Mouse (Mus musculus): ENCODE measurements around the gene Palld. TPM values are rescaled to one million over a fixed set of nuclear protein-coding genes. Genes with fewer than 3 reads are reported as not detected.
A peak's percentile ranks its signal among the peaks of the same experiment; 100 is the strongest.

The Palld gene
- polyA plus RNA-seq, 1 experiment from 2014 or later = 17.3 TPM

DNA sequence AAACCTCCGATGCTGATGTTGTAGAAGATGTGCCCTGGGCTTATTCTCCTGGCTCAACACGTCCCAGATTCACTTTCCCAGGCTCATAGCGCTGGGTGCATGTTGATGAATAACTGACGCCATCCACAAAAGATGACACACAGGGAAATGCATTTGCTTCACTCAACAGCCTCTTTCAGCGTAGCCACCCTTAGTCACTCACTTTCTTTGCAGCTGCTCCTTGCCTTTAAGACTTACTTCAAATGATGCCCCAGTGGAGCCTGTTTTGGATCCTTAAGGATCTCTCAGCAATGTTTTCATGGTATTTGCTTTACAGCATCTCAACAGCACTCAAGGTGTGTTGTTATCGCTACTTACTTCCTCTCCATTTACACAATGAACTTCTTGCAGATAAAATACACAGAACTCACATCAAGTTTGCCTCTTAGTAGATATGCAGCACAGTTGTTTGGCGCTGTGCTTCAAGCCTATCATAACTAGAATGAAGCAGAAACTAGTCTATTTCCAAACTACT is 105.9 kb downstream of the Palld start:
- Histone ChIP-seq H3K36me3 (replicated peaks) (no peaks in the 10 kb centered on the region), H3K9me3 (no peaks in the 10 kb centered on the region), H3K27me3 (replicated peaks) (no peaks in the 10 kb centered on the region), H3K27ac (no peak overlapping the region), H3K4me3 (no peak overlapping the region), H3K4me1 (no peaks in the 10 kb centered on the region), H3K4me2 (no peak overlapping the region), H3K9ac (no peak overlapping the region)
- ATAC-seq (replicated peaks) = no peak
- WGBS = 87% methylated on average over 7 of the region's 7 CpGs

DNA sequence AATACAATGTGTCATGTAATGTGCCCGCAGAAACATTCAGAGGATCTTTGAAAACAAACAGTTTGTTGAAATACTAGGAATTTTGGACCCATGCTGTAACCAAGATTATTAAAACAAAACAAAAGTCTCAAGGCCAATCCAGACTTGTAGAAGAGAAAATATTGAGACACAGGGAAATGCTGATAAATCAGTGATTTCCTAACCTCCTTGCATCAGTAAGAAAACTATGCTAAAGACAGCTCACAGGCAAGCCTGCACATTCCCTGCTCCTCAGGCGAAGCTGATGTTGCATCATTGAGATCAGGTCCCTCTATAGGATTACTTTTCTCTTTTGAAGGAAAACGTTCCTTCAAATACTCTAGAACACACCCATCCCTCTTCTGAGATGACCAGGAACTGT is 112.5 kb downstream of the Palld start:
- no peaks in the 10 kb centered on the region for H3K36me3 ChIP-seq (replicated peaks)
- no peak for ATAC-seq (replicated peaks)
- H3K4me1 ChIP-seq = no peaks in the 10 kb centered on the region
- H3K9me3 ChIP-seq = no peaks in the 10 kb centered on the region
- H3K27ac ChIP-seq = no peak overlapping the region
- H3K4me2 ChIP-seq = no peak overlapping the region
- H3K9ac ChIP-seq = no peak overlapping the region
- 81% methylated on average over 3 of the region's 3 CpGs for WGBS
- no peaks in the 10 kb centered on the region for H3K27me3 ChIP-seq (replicated peaks)
- H3K4me3 ChIP-seq = no peak overlapping the region

DNA sequence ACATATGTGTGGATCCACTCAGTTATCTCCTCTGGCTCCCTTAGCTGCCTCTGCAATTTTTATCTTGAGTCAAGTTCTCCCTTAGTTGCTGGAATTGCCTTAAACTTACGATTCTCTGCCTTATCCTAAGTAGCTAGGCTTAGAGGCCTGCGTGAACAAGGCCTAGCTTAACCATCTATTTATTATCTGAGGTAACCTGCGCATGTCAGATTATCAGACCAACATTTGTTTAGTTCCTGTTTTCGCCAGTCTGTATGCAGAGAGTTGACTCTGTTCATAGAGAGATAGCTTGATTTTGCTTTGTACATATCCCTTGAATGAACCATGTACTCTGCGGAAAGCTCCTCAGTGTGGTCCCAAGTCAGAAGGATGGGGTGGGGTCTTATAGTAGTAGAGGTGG is 113.2 kb downstream of the Palld start:
- H3K9ac ChIP-seq = no peak overlapping the region
- no peak for ATAC-seq (replicated peaks)
- no peaks in the 10 kb centered on the region for H3K27me3 ChIP-seq (replicated peaks)
- no peaks in the 10 kb centered on the region for H3K36me3 ChIP-seq (replicated peaks)
- H3K4me2 ChIP-seq = no peak overlapping the region
- H3K9me3 ChIP-seq = no peaks in the 10 kb centered on the region
- H3K4me3 ChIP-seq = no peak overlapping the region
- H3K4me1 ChIP-seq = no peaks in the 10 kb centered on the region
- H3K27ac ChIP-seq = no peak overlapping the region
- 93% methylated on average over 5 of the region's 5 CpGs for WGBS

DNA sequence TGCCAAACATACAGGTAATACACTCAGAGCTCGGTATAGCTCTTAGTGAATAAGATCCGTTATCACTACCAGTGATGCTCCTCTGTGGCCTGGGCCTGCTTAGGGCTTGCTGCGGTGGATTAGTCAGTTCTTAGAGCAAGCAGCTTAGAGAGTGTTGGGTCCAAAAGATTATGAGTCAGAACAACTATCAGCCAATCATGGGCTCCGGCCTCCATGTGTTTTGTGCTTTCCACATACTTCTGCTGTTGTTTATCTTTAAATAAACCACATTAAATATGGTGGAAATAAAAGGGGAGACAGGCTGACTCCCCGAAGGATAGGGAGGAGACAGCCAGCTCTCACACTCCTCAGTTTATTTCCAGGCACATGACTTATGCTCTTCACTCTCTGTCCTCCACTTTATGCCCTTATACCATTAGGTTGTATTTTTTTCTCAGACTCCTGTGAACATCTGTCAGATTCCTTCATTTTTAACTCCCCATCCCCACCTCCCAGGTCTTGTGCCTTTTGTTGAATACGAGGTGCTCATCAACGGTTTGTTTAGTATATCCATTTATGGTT is 119.5 kb downstream of the Palld start:
- no peak overlapping the region for H3K4me2 ChIP-seq
- H3K9ac ChIP-seq = no peak overlapping the region
- no peaks in the 10 kb centered on the region for H3K36me3 ChIP-seq (replicated peaks)
- no peaks in the 10 kb centered on the region for H3K27me3 ChIP-seq (replicated peaks)
- no peak for ATAC-seq (replicated peaks)
- H3K4me3 ChIP-seq = no peak overlapping the region
- no peaks in the 10 kb centered on the region for H3K9me3 ChIP-seq
- H3K4me1 ChIP-seq = no peaks in the 10 kb centered on the region
- WGBS = 85% methylated on average over 7 of the region's 7 CpGs
- H3K27ac ChIP-seq = no peak overlapping the region

DNA sequence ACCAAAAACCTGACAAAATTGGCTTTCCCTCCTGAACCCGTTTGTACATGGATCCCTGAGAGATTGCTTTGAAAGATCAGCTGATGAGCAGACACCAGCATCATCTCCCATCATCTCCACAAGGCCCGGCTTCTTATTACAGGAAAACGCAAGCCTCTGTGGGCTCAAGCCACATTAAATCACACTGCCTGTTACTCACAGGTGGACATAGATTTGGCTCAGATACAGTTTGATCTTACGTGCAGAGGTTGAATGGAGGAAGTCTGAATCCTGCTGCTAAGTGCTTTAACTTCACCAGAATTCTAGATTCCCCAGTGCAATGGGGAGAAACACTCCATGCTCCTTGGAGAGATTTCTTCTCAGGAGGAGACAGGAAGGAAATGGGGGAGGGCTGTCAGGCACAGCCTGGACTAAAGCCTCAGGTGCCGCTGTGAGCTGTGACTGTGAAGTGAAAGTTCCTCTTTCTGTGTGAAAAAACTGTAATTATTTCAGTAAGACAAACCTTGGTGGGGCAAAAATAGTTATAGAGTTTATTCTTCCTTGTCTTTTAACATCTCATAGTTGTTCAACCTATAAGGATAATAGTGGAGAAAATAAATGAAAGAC is 121.7 kb downstream of the Palld start:
- no peaks in the 10 kb centered on the region for H3K4me1 ChIP-seq
- no peaks in the 10 kb centered on the region for H3K27me3 ChIP-seq (replicated peaks)
- no peak overlapping the region for H3K4me3 ChIP-seq
- 76% methylated on average over 5 of the region's 5 CpGs for WGBS
- no peak overlapping the region for H3K9ac ChIP-seq
- no peaks in the 10 kb centered on the region for H3K36me3 ChIP-seq (replicated peaks)
- H3K27ac ChIP-seq = no peak overlapping the region
- no peaks in the 10 kb centered on the region for H3K9me3 ChIP-seq
- no peak overlapping the region for H3K4me2 ChIP-seq
- no peak for ATAC-seq (replicated peaks)

DNA sequence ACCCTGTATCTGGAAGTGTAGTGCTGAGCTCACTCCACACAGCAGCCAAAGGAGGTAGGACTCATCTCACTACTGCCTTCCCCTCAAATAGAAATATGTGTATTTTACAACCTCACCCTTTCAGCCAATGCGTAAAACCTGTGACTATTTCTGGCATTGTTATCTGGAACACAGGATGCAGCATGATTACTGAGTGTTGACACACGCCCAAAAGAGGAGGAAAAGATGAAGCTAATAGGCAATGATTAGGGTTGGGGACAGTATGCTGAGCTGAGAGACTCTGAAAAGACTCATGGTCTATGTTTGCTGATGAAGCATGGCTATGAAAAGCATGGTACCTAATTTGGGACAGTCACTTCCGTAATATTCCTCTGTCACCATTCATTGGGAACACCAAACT is 124.3 kb downstream of the Palld start:
- no peak overlapping the region for H3K4me2 ChIP-seq
- H3K4me3 ChIP-seq = no peak overlapping the region
- H3K9ac ChIP-seq = no peak overlapping the region
- ATAC-seq (replicated peaks) = no peak
- H3K36me3 ChIP-seq (replicated peaks) = no peaks in the 10 kb centered on the region
- H3K9me3 ChIP-seq = no peaks in the 10 kb centered on the region
- H3K27me3 ChIP-seq (replicated peaks) = no peaks in the 10 kb centered on the region
- no peaks in the 10 kb centered on the region for H3K4me1 ChIP-seq
- WGBS = 87% methylated on average over 3 of the region's 3 CpGs
- no peak overlapping the region for H3K27ac ChIP-seq

DNA sequence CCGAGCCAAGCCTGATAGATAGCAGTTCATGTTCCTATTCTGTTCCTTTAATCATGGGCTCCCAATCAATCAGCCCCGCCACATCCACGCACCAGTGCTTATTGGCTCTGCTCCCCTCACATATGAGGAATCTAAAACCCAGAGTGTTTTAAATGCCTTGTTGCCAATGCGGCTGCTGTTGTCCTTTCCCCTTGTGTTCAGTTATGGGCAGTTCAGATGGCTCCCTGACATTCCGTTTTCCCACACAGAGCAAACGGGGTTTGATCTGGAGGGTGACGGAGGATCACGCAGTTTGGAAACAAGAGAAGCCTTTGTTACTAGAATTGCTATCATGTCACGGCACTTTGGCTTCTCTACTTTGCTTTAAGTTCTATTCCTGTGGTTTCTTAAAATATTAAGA is 125.9 kb downstream of the Palld start:
- Histone ChIP-seq H3K4me2 (no peak overlapping the region), H3K27me3 (replicated peaks) (no peaks in the 10 kb centered on the region), H3K9ac (no peak overlapping the region), H3K36me3 (replicated peaks) (no peaks in the 10 kb centered on the region), H3K4me1 (no peaks in the 10 kb centered on the region), H3K27ac (no peak overlapping the region), H3K4me3 (no peak overlapping the region), H3K9me3 (no peaks in the 10 kb centered on the region)
- ATAC-seq (replicated peaks) = no peak
- WGBS = 68% methylated on average over 9 of the region's 9 CpGs

DNA sequence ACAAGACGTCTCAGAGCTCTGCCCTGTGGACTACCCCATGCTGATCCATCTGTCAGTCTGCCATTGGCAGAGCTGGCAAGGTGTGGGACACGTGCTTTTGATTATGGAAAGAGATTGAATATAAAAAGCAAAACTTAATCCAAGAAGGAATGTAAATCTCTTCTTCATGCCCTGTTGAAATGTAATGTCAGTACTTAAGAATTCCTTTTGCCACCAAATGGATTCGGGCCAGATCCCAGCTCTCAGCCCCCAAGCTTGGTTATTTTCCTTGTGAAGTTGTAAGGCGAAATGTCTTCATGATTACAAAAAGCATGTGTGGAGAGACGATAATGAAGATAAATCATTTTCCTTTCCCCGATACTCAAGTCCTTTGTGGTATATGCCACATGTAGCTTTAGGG is 126.6 kb downstream of the Palld start:
- WGBS = 64% methylated on average over 6 of the region's 6 CpGs
- Histone ChIP-seq H3K4me2 (no peak overlapping the region), H3K36me3 (replicated peaks) (no peaks in the 10 kb centered on the region), H3K4me1 (no peaks in the 10 kb centered on the region), H3K27ac (no peak overlapping the region), H3K27me3 (replicated peaks) (no peaks in the 10 kb centered on the region), H3K4me3 (no peak overlapping the region), H3K9me3 (no peaks in the 10 kb centered on the region), H3K9ac (no peak overlapping the region)
- ATAC-seq (replicated peaks) = no peak

DNA sequence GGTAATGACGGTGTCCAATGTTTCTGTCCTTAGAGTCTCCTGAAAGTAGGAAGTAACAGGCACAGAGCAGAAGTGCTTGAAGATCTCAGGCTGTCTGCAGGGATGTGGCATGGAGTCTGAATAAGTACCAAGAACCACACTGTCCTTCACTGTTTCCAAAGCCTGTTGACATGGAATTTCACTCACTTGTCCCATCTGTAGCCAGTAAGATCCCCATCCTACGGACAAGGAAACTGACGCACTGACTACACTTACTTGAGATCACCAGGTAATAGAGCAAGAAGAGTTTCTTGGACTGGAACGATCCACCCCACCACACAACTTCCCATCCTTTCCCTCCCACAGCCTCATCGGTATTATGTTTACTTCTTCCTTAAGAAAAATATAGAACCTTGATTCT is 128.3 kb downstream of the Palld start:
- no peak for ATAC-seq (replicated peaks)
- Histone ChIP-seq H3K36me3 (replicated peaks) (no peaks in the 10 kb centered on the region), H3K9ac (no peak overlapping the region), H3K27ac (no peak overlapping the region), H3K4me3 (no peak overlapping the region), H3K27me3 (replicated peaks) (no peaks in the 10 kb centered on the region), H3K4me1 (no peaks in the 10 kb centered on the region), H3K4me2 (no peak overlapping the region), H3K9me3 (no peaks in the 10 kb centered on the region)
- 90% methylated on average over 5 of the region's 5 CpGs for WGBS

DNA sequence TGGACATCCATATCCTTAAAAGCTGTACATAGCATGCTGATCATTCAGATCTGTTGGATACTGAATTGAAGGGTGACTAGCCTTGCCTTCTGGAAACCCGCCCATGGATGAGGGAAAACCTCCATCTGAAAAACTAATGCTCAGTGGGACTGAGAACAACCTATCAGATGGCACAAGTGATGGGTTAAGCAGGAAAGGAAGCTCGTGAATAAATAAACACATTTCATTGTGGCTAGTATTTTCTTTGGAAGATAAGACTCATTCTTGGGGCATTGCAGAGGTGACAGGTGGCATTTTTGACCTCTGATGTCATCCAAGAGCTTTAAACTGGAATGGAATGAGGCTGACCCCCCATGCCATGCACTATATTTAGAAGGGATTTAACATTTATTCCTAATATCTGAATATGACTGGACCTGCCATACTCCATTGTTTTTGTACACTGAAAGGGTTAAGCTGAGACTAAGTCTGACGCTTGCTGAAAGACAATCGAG is 128.8 kb downstream of the Palld start:
- ATAC-seq (replicated peaks) = no peak
- 78% methylated on average over 4 of the region's 4 CpGs for WGBS
- H3K4me1 ChIP-seq = no peaks in the 10 kb centered on the region

DNA sequence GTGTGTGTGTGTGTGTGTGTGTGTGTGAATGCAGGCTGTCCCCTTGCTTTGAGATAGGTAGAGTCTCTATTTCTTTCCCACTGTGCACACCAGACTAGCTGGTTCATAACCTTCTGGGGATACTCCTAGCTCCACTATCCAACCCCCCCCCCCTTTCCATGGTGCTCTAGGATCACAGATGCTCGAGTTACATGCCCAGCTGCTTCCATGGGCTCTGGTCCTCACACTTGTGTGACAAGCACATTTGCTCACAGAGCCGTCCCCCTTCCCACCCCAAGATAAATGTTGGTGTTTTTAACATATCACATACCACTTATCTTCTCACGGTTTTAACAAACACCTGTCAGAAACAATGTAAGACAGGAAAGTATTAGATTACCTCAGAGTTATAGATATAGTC is 131.2 kb downstream of the Palld start:
- Histone ChIP-seq H3K9me3 (no peaks in the 10 kb centered on the region), H3K9ac (no peak overlapping the region), H3K4me2 (no peak overlapping the region), H3K4me3 (no peak overlapping the region), H3K4me1 (no peaks in the 10 kb centered on the region), H3K27ac (no peak overlapping the region), H3K36me3 (replicated peaks) (no peaks in the 10 kb centered on the region), H3K27me3 (replicated peaks) (no peaks in the 10 kb centered on the region)
- 79% methylated on average over 3 of the region's 3 CpGs for WGBS
- no peak for ATAC-seq (replicated peaks)

More for the DNA sequence above, 128.8 kb downstream of the Palld start:
- Histone ChIP-seq H3K4me3 (no peak overlapping the region), H3K36me3 (replicated peaks) (no peaks in the 10 kb centered on the region), H3K9ac (no peak overlapping the region), H3K27ac (no peak overlapping the region), H3K4me2 (no peak overlapping the region), H3K9me3 (no peaks in the 10 kb centered on the region), H3K27me3 (replicated peaks) (no peaks in the 10 kb centered on the region)

DNA sequence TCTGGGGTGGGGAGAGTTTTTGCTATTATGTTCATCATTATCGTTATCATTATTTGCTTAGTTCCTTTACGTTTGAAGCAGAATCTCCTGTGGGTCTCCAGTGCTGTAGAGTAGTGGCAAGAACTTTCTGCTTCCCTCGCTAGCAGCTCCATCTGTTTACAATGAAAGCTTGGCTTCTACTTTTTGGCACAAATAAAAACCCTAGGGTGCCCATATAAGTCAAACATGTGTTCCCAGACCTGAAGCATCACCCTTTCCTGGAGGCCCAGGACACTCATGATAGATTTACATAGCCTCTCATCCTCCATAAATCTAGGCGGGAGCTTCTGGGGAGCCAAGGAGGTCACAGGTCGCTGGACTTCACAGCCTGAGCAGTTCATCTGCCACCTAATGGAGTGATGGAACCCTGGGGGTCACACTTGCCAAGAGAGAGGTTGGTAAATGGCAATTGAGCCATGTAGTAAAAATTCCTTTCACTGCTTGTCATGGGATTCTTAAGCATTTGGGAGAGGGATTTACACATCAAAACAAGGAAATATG is 133.1 kb downstream of the Palld start:
- H3K4me1 ChIP-seq = no peaks in the 10 kb centered on the region
- no peak overlapping the region for H3K27ac ChIP-seq
- H3K9me3 ChIP-seq = no peaks in the 10 kb centered on the region
- H3K9ac ChIP-seq = no peak overlapping the region
- no peaks in the 10 kb centered on the region for H3K36me3 ChIP-seq (replicated peaks)
- H3K4me3 ChIP-seq = no peak overlapping the region
- WGBS = 78% methylated on average over 5 of the region's 5 CpGs
- ATAC-seq (replicated peaks) = no peak
- no peaks in the 10 kb centered on the region for H3K27me3 ChIP-seq (replicated peaks)
- no peak overlapping the region for H3K4me2 ChIP-seq

DNA sequence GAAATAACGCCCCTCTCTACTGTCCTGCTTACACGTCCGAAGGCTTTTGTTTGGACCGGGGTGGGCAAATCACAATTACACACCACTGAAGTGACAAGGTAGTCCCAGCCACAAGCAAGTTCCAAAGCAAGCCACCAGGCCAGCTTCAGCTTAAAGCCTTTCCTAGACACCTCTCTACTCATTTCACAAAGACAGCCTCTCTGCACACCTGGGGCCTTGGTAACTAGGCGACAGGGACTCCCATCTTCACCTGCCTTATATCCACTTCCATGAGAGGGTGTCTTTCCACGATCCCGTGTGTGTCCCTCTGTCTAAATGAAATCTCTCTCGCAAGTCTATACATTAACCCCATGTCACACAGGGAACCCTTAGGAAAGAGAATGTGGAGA is 142.3 kb downstream of the Palld start:
- Histone ChIP-seq H3K9me3 (no peaks in the 10 kb centered on the region), H3K27ac (peak overlapping the region; percentile 54), H3K4me1 (peaks cover 23% of the 10 kb centered on the region), H3K4me3 (peak overlapping the region; percentile 58), H3K36me3 (replicated peaks) (no peaks in the 10 kb centered on the region), H3K4me2 (peak overlapping the region; percentile 93), H3K27me3 (replicated peaks) (no peaks in the 10 kb centered on the region), H3K9ac (peak overlapping the region; percentile 43)
- ATAC-seq (replicated peaks) = peak; percentile 68
- WGBS = 14% methylated on average over 8 of the region's 8 CpGs
